Mouse (Mus musculus): ENCODE data around the gene Fam19a1. TPM values are rescaled to one million over a fixed set of nuclear protein-coding genes. Genes with fewer than 3 reads are reported as not detected.

The Fam19a1 gene
- polyA plus RNA-seq, 1 experiment: not detected

GRCm38 (mm10) chr6:96252001-96252400, 139.0 kb downstream of the Fam19a1 start:
- 83% methylated on average over 3 of the region's 3 CpGs for WGBS
- Histone ChIP-seq H3K4me3 (ENCODE audit: extremely low read depth, insufficient read depth, insufficient read length) (no peak overlapping the region), H3K4me1 (ENCODE audit: control insufficient read depth, insufficient read depth, insufficient read length) (no peaks in the 10 kb centered on the region), H3K36me3 (ENCODE audit: control insufficient read depth, insufficient read depth, low read length) (no peaks in the 10 kb centered on the region), H3K27me3 (ENCODE audit: control insufficient read depth, insufficient read depth, low read length) (no peaks in the 10 kb centered on the region), H3K27ac (ENCODE audit: insufficient read depth, low read length) (no peak overlapping the region)
- TF ChIP-seq CTCF (IDR thresholded peaks at IDR 0.05; ENCODE audit: extremely low read depth, insufficient read depth, insufficient read length, insufficient replicate concordance) (no peak), POLR2A (IDR thresholded peaks at IDR 0.05; ENCODE audit: low read depth, low read length) (no peak)
- no peak for DNase-seq (ENCODE audit: low read depth in 1 of 2, low spot score in 2 of 2)

- H3K4me3 ChIP-seq (ENCODE audit: extremely low read depth, insufficient read depth, insufficient read length): no peak overlapping the region
- H3K36me3 ChIP-seq (ENCODE audit: control insufficient read depth, insufficient read depth, low read length): no peaks in the 10 kb centered on the region
- no peak for DNase-seq (ENCODE audit: low read depth in 1 of 2, low spot score in 2 of 2)
- TF ChIP-seq POLR2A (IDR thresholded peaks at IDR 0.05; ENCODE audit: low read depth, low read length): no peak
- TF ChIP-seq CTCF (IDR thresholded peaks at IDR 0.05; ENCODE audit: extremely low read depth, insufficient read depth, insufficient read length, insufficient replicate concordance): no peak
- WGBS: 77% methylated on average over 2 of the region's 2 CpGs
- no peaks in the 10 kb centered on the region for H3K27me3 ChIP-seq (ENCODE audit: control insufficient read depth, insufficient read depth, low read length)
- no peaks in the 10 kb centered on the region for H3K4me1 ChIP-seq (ENCODE audit: control insufficient read depth, insufficient read depth, insufficient read length)
- H3K27ac ChIP-seq (ENCODE audit: insufficient read depth, low read length): no peak overlapping the region
Observed at GRCm38 (mm10) chr6:96254815-96255214, 141.9 kb downstream of the Fam19a1 start.

- H3K27ac ChIP-seq (ENCODE audit: insufficient read depth, low read length): no peak overlapping the region
- no peaks in the 10 kb centered on the region for H3K4me1 ChIP-seq (ENCODE audit: control insufficient read depth, insufficient read depth, insufficient read length)
- DNase-seq (ENCODE audit: low read depth in 1 of 2, low spot score in 2 of 2): no peak
- H3K4me3 ChIP-seq (ENCODE audit: extremely low read depth, insufficient read depth, insufficient read length): no peak overlapping the region
- TF ChIP-seq POLR2A (IDR thresholded peaks at IDR 0.05; ENCODE audit: low read depth, low read length) (no peak), CTCF (IDR thresholded peaks at IDR 0.05; ENCODE audit: extremely low read depth, insufficient read depth, insufficient read length, insufficient replicate concordance) (no peak)
- H3K27me3 ChIP-seq (ENCODE audit: control insufficient read depth, insufficient read depth, low read length): no peaks in the 10 kb centered on the region
- H3K36me3 ChIP-seq (ENCODE audit: control insufficient read depth, insufficient read depth, low read length): no peaks in the 10 kb centered on the region
- WGBS: 91% methylated on average over 3 of the region's 3 CpGs
Observed at GRCm38 (mm10) chr6:96258651-96259050, 145.7 kb downstream of the Fam19a1 start.

GRCm38 (mm10) chr6:96266456-96266855, 153.5 kb downstream of the Fam19a1 start:
- H3K4me3 ChIP-seq (ENCODE audit: extremely low read depth, insufficient read depth, insufficient read length): no peak overlapping the region
- H3K27me3 ChIP-seq (ENCODE audit: control insufficient read depth, insufficient read depth, low read length): no peaks in the 10 kb centered on the region
- no peaks in the 10 kb centered on the region for H3K36me3 ChIP-seq (ENCODE audit: control insufficient read depth, insufficient read depth, low read length)
- TF ChIP-seq POLR2A (IDR thresholded peaks at IDR 0.05; ENCODE audit: low read depth, low read length): no peak
- TF ChIP-seq CTCF (IDR thresholded peaks at IDR 0.05; ENCODE audit: extremely low read depth, insufficient read depth, insufficient read length, insufficient replicate concordance): no peak
- H3K27ac ChIP-seq (ENCODE audit: insufficient read depth, low read length): no peak overlapping the region
- 48% methylated on average over 4 of the region's 4 CpGs for WGBS
- no peak for DNase-seq (ENCODE audit: low read depth in 1 of 2, low spot score in 2 of 2)
- no peaks in the 10 kb centered on the region for H3K4me1 ChIP-seq (ENCODE audit: control insufficient read depth, insufficient read depth, insufficient read length)

DNA sequence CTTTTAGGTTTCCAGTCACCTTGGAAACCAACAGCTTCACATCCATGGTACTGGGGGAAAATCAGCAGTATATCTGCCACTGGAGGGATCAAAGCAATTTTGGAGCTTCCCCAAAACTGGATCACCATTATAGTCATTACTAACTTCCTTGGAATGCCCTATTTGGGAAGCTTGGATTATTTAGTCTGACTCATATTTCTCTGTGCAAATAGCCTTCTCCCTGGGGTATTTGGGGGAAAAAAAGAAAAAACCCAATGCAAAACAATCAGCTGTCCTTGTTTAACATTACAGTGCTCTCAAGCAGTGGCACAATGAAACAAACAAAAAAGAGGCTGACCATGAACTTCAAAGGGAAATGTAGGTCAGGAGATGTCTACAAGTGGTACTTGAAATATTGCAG, 155.8 kb downstream of the Fam19a1 start:
- Histone ChIP-seq H3K27ac (ENCODE audit: insufficient read depth, low read length) (no peak overlapping the region), H3K27me3 (ENCODE audit: control insufficient read depth, insufficient read depth, low read length) (no peaks in the 10 kb centered on the region), H3K4me3 (ENCODE audit: extremely low read depth, insufficient read depth, insufficient read length) (no peak overlapping the region), H3K4me1 (ENCODE audit: control insufficient read depth, insufficient read depth, insufficient read length) (no peaks in the 10 kb centered on the region), H3K36me3 (ENCODE audit: control insufficient read depth, insufficient read depth, low read length) (no peaks in the 10 kb centered on the region)
- TF ChIP-seq CTCF (IDR thresholded peaks at IDR 0.05; ENCODE audit: extremely low read depth, insufficient read depth, insufficient read length, insufficient replicate concordance) (no peak), POLR2A (IDR thresholded peaks at IDR 0.05; ENCODE audit: low read depth, low read length) (no peak)
- no peak for DNase-seq (ENCODE audit: low read depth in 1 of 2, low spot score in 2 of 2)

DNA sequence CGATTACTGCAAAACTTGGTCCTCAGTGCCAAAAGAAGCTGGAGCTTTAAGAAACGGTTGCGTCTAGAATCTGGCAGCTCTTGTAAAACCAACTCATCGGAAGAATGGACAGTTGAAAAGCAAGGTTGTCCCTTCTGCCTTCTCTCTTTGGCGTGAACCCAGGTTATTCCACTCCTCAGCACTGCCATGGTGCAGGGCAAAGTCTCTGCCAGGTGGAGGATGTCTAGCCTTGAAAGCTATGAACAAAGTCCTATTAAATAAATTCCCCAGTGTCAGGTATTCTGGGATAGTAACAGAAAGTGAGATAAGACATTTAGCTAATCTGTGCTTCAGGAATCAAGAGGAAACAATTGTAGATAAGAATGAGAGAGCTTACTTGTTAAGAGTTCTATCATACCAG, 157.5 kb downstream of the Fam19a1 start:
- TF ChIP-seq POLR2A (IDR thresholded peaks at IDR 0.05; ENCODE audit: low read depth, low read length) (no peak), CTCF (IDR thresholded peaks at IDR 0.05; ENCODE audit: extremely low read depth, insufficient read depth, insufficient read length, insufficient replicate concordance) (no peak)
- no peaks in the 10 kb centered on the region for H3K27me3 ChIP-seq (ENCODE audit: control insufficient read depth, insufficient read depth, low read length)
- no peak overlapping the region for H3K27ac ChIP-seq (ENCODE audit: insufficient read depth, low read length)
- no peaks in the 10 kb centered on the region for H3K4me1 ChIP-seq (ENCODE audit: control insufficient read depth, insufficient read depth, insufficient read length)
- DNase-seq (ENCODE audit: low read depth in 1 of 2, low spot score in 2 of 2): no peak
- WGBS: 92% methylated on average over 5 of the region's 5 CpGs
- no peaks in the 10 kb centered on the region for H3K36me3 ChIP-seq (ENCODE audit: control insufficient read depth, insufficient read depth, low read length)
- no peak overlapping the region for H3K4me3 ChIP-seq (ENCODE audit: extremely low read depth, insufficient read depth, insufficient read length)

GRCm38 (mm10) chr6:96283731-96284130, 170.8 kb downstream of the Fam19a1 start:
- 80% methylated on average over 4 of the region's 4 CpGs for WGBS
- no peaks in the 10 kb centered on the region for H3K4me1 ChIP-seq (ENCODE audit: control insufficient read depth, insufficient read depth, insufficient read length)
- no peak overlapping the region for H3K27ac ChIP-seq (ENCODE audit: insufficient read depth, low read length)
- no peak overlapping the region for H3K4me3 ChIP-seq (ENCODE audit: extremely low read depth, insufficient read depth, insufficient read length)
- H3K27me3 ChIP-seq (ENCODE audit: control insufficient read depth, insufficient read depth, low read length): no peaks in the 10 kb centered on the region
- TF ChIP-seq CTCF (IDR thresholded peaks at IDR 0.05; ENCODE audit: extremely low read depth, insufficient read depth, insufficient read length, insufficient replicate concordance): no peak
- no peak for TF ChIP-seq POLR2A (IDR thresholded peaks at IDR 0.05; ENCODE audit: low read depth, low read length)
- DNase-seq (ENCODE audit: low read depth in 1 of 2, low spot score in 2 of 2): no peak
- H3K36me3 ChIP-seq (ENCODE audit: control insufficient read depth, insufficient read depth, low read length): no peaks in the 10 kb centered on the region
